Mouse (Mus musculus) liver, embryonic 11.5 days (tissue): ENCODE data around the gene Net1. TPM values are rescaled to one million over a fixed set of nuclear protein-coding genes. Genes with fewer than 3 reads are reported as not detected.
"Not testable (repeated sequence)": the region's sequence is repeated elsewhere in the genome, so short reads cannot be mapped to it uniquely, and the experiment has no call there.

Experiments
- ATAC-seq: fragments of 200-750 bp; cut with Nextera tagmentation; replicated peaks from 2 replicates; pipeline ENCODE4 v1.8.0; 2017; ENCODE audit warnings: moderate number of reproducible peaks, mild to moderate bottlenecking, moderate TSS enrichment, moderate library complexity; ENCODE audit not compliant: low FRiP score
- DNase-seq: peaks from one replicate; pipeline ENCODE4 v3.0.0-alpha.2; 2017; ENCODE audit warnings: low spot score
- H3K27ac ChIP-seq: fragments of 300-500 bp; sonication (generic); 2 replicates; pipeline ENCODE4 v1.5.1; 2014; ENCODE audit warnings: mild to moderate bottlenecking, low read depth, low read length, control low read depth
- H3K27me3 ChIP-seq: fragments of 300-500 bp; sonication (generic); replicated peaks from 2 replicates; pipeline ENCODE4 v1.6.1; 2014; ENCODE audit warnings: low read length, mixed read lengths; ENCODE audit not compliant: control insufficient read depth, insufficient read depth
- H3K36me3 ChIP-seq: fragments of 300-500 bp; sonication (generic); 2 replicates; pipeline ENCODE4 v1.6.1; 2014; ENCODE audit warnings: mild to moderate bottlenecking, low read length, moderate library complexity, mixed read lengths; ENCODE audit not compliant: control insufficient read depth, insufficient read depth
- H3K4me1 ChIP-seq: fragments of 300-500 bp; sonication (generic); replicated peaks from 2 replicates; pipeline ENCODE4 v1.6.1; 2014; ENCODE audit warnings: low read length, mixed read lengths; ENCODE audit not compliant: control insufficient read depth, insufficient read depth
- H3K4me2 ChIP-seq: fragments of 300-500 bp; sonication (generic); 2 replicates; pipeline ENCODE4 v1.6.1; 2014; ENCODE audit warnings: mild to moderate bottlenecking, control low read depth, moderate library complexity
- H3K4me3 ChIP-seq: fragments of 300-500 bp; sonication (generic); 2 replicates; pipeline ENCODE4 v1.5.1; 2014; ENCODE audit warnings: low read depth, low read length, control low read depth
- H3K9ac ChIP-seq: fragments of 300-500 bp; sonication (generic); 2 replicates; pipeline ENCODE4 v1.6.1; 2014; ENCODE audit warnings: low read depth, low read length, control low read depth
- H3K9me3 ChIP-seq: fragments of 300-500 bp; sonication (generic); 2 replicates; pipeline ENCODE4 v1.6.1; 2016; ENCODE audit warnings: low read length, inconsistent platforms, mixed read lengths; ENCODE audit not compliant: control insufficient read depth
- WGBS: fragments of 180-500 bp; shearing (Covaris S2); extraction: QIAGEN DNeasy Blood & Tissue Kit; methylation state at CpG from one replicate; pipeline ENCODE4 v1.1.7; 2014; 5-methylcytosine and 5-hydroxymethylcytosine counted together
- microRNA-seq: library from miRNA; unstranded; fragments of <30 nt; microRNA quantifications from one replicate; pipeline ENCODE4, GENCODE M21; 2017; ENCODE audit warnings: borderline number of aligned reads
- polyA plus RNA-seq: library from polyadenylated mRNA; unstranded; fragments of >200 nt; fragmentation: Nextera tagmentation; extraction: Ambion mirVana; gene quantifications from 2 replicates; pipeline ENCODE4 v1.2.1, GENCODE M21; 2014

The Net1 gene
- polyA plus RNA-seq, 1 experiment from 2014 or later = 95.0 TPM

DNA sequence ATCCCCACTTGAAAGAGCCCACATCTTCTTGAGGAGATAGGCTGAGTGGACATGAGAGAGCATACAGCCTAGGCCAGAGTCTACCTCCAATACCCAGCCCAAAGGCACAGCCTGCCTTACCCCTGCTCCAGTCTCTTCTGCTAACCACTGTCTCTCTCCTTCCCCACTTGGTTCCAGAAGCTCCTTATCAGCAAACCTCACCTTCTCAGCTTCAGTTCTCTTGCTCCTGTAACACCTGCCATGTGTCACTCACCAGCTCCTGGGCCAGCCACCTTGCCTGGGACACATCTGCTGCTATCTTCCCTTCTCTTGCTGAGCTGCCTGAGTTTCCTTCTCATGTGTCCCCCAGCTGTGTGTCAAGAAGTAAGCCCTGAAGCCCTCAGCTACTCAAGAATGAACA, 84.4 kb downstream of the Net1 start:
- not testable (repeated sequence) for DNase-seq, H3K27me3 ChIP-seq, H3K4me3 ChIP-seq, H3K36me3 ChIP-seq, H3K27ac ChIP-seq, H3K9me3 ChIP-seq, H3K4me2 ChIP-seq, H3K9ac ChIP-seq, H3K4me1 ChIP-seq
- ATAC-seq = peak; percentile 60; the same call in 1 of the 2 replicates

DNA sequence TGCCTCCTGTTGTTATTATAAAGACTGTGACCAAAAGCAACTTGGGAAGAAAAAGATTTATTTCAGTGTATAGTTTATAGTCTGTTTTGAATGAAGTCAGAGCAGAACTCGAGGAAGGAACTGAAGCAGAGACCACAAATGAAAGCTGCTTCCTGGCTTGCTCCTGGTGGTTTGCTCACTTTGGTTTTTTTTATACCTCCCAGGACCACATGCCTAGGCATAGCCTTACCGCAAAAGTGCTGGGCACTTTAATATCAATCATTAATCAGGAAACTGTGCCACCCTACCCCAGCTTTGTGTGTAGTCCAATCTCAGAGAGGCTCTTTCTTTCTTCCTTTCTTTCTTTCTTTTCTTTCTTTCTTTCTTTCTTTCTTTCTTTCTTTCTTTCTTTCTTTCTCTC, 85.6 kb downstream of the Net1 start:
- WGBS = 30% methylated on average over 2 of the region's 2 CpGs
- Histone ChIP-seq H3K9ac (no peak overlapping the region), H3K27ac (no peak overlapping the region), H3K4me1 (no peaks in the 10 kb centered on the region), H3K4me2 (no peak overlapping the region), H3K9me3 (no peaks in the 10 kb centered on the region), H3K36me3 (no peaks in the 10 kb centered on the region), H3K27me3 (no peaks in the 10 kb centered on the region), H3K4me3 (no peak overlapping the region)
- ATAC-seq (no peak), DNase-seq (no peak)

Small RNA genes within 50 kb of the gene (microRNA-seq; reads per million reads assigned to microRNA genes)
- gene Gm22460 = not detected

Other genes with a start within 250 kb of the Net1 start
- 0.19 TPM in 1 of 2 replicates, not detected in the other for gene Calml3, start 113.9 kb downstream of the Net1 start, polyA plus RNA-seq
- not detected in 2 replicates for gene Calm4, start 80.5 kb downstream of the Net1 start, polyA plus RNA-seq
- not detected in 2 replicates for gene Calm5, start 64.0 kb downstream of the Net1 start, polyA plus RNA-seq
- gene Tubal3, start 54 bp upstream of the Net1 start, polyA plus RNA-seq = not detected in 2 replicates
- not detected in 2 replicates for gene Ucn3, start 27.1 kb upstream of the Net1 start, polyA plus RNA-seq
- 0.51 and 0.58 TPM in 2 replicates for gene Akr1c14, start 130.8 kb upstream of the Net1 start, polyA plus RNA-seq
- gene Akr1c18, start 232.4 kb upstream of the Net1 start, polyA plus RNA-seq = 0.39 and 0.47 TPM in 2 replicates